Mouse (Mus musculus): ENCODE results near the gene Blm. TPM values are rescaled to one million over a fixed set of nuclear protein-coding genes. Genes with fewer than 3 reads are reported as not detected.
"Not testable (repeated sequence)": the region's sequence is repeated elsewhere in the genome, so short reads cannot be mapped to it uniquely, and the experiment has no call there.

Blm gene
- polyA plus RNA-seq, 1 experiment: 75.0 TPM

DNA sequence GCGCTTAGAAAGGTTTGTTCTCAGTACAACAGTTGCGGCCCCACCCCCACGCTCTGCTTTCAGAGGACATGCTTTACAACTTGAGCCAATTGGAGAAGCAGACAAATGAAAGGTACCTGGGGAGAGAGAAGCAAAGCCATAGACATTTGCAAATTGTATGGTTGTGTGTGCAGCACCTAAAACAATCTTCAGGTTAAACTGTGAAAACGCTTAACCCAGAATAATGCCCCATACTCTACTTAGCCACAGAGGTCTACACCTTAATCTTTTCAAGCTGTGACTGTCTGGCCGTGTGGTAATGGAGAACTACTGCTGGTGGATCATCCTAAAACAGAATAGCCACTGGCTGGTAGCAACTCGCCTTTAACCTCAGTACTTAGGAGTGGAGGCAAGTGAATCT, 8.2 kb downstream of the Blm start:
- no peak overlapping the region for H3K27ac ChIP-seq (ENCODE audit: control insufficient read depth, insufficient read depth, low read depth, low read length, poor library complexity)

GRCm38 (mm10) chr7:80512408-80513085, 22.4 kb downstream of the Blm start:
- TF ChIP-seq POLR2A (IDR thresholded peaks at IDR 0.05; ENCODE audit: borderline replicate concordance, control insufficient read depth, low read depth, low read length) (no peak), CTCF (IDR thresholded peaks at IDR 0.05; ENCODE audit: control insufficient read depth, insufficient read depth, low read length) (no peak)
- Histone ChIP-seq H3K27ac (ENCODE audit: control insufficient read depth, insufficient read depth, low read depth, low read length, poor library complexity) (no peak overlapping the region), H3K4me1 (ENCODE audit: control insufficient read depth, insufficient read depth, low read length) (no peaks in the 10 kb centered on the region; the same call in 1 of the 2 replicates), H3K4me3 (replicated peaks; ENCODE audit: control insufficient read depth, low read depth, low read length) (no peak overlapping the region)
- 90% methylated on average over 16 of the region's 16 CpGs for WGBS

More for the DNA sequence above, 8.2 kb downstream of the Blm start:
- no peak overlapping the region for H3K4me3 ChIP-seq (replicated peaks; ENCODE audit: control insufficient read depth, low read depth, low read length)
- no peak for TF ChIP-seq POLR2A (IDR thresholded peaks at IDR 0.05; ENCODE audit: borderline replicate concordance, control insufficient read depth, low read depth, low read length)
- TF ChIP-seq CTCF (IDR thresholded peaks at IDR 0.05; ENCODE audit: control insufficient read depth, insufficient read depth, low read length): no peak
- H3K4me1 ChIP-seq (ENCODE audit: control insufficient read depth, insufficient read depth, low read length): peaks cover 2% of the 10 kb centered on the region; the same call in 1 of the 2 replicates
- WGBS: 81% methylated on average over 6 of the region's 6 CpGs

DNA sequence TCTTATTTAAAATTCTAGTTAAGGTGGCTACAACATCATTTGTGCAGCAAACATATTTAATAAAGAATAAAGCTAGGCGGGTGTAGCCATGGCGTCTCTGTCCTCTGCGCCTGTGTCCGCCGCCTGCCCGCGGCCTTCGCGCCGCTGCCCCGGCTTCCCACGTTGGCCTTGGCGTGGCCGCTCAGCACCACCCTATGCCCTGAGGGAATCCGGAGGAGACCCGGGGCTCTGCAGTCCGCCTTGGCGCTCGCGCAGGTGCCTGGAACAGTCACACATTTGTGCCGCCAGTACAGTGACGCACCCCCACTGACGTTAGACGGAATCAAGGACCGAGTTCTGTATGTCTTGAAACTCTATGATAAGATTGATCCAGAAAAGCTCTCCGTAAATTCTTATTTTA, 27.2 kb downstream of the Blm start:
- not testable (repeated sequence) for H3K4me1 ChIP-seq (ENCODE audit: control insufficient read depth, insufficient read depth, low read length); H3K27ac ChIP-seq (ENCODE audit: control insufficient read depth, insufficient read depth, low read depth, low read length, poor library complexity); H3K4me3 ChIP-seq (replicated peaks; ENCODE audit: control insufficient read depth, low read depth, low read length)
- WGBS: 97% methylated on average over 26 of the region's 26 CpGs

DNA sequence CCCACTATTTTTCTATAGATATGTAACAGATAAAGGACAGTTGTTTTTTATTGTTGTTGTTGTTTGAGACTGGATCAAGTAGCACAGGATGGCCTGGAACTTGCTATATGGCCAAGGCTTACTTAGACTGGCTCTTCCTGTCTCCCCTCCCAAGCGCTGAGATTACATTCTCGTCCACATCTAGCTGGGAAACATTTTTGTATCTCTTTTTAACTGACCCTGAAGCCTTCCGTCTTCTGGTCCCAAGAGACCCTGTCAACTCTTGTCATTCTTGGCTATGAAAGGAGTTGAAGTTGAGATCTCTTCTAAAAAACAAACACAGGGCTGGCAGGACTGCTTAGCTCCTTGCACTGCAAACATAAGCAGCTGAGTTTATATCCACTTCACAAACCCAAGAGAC, 28.9 kb downstream of the Blm start:
- WGBS: 89% methylated on average over 3 of the region's 3 CpGs
- Histone ChIP-seq H3K4me3 (replicated peaks; ENCODE audit: control insufficient read depth, low read depth, low read length) (no peak overlapping the region), H3K27ac (ENCODE audit: control insufficient read depth, insufficient read depth, low read depth, low read length, poor library complexity) (no peak overlapping the region), H3K4me1 (ENCODE audit: control insufficient read depth, insufficient read depth, low read length) (peaks cover 1% of the 10 kb centered on the region; the same call in 1 of the 2 replicates)
- TF ChIP-seq POLR2A (IDR thresholded peaks at IDR 0.05; ENCODE audit: borderline replicate concordance, control insufficient read depth, low read depth, low read length) (no peak), CTCF (IDR thresholded peaks at IDR 0.05; ENCODE audit: control insufficient read depth, insufficient read depth, low read length) (no peak)

- Histone ChIP-seq H3K4me3 (replicated peaks; ENCODE audit: control insufficient read depth, low read depth, low read length) (no peak overlapping the region), H3K27ac (ENCODE audit: control insufficient read depth, insufficient read depth, low read depth, low read length, poor library complexity) (no peak overlapping the region), H3K4me1 (ENCODE audit: control insufficient read depth, insufficient read depth, low read length) (peaks cover 3% of the 10 kb centered on the region; the same call in 1 of the 2 replicates)
- WGBS: 93% methylated on average over 3 of the region's 3 CpGs
- TF ChIP-seq CTCF (IDR thresholded peaks at IDR 0.05; ENCODE audit: control insufficient read depth, insufficient read depth, low read length): no peak
- no peak for TF ChIP-seq POLR2A (IDR thresholded peaks at IDR 0.05; ENCODE audit: borderline replicate concordance, control insufficient read depth, low read depth, low read length)
Observed at GRCm38 (mm10) chr7:80504920-80505319, 30.0 kb downstream of the Blm start.

DNA sequence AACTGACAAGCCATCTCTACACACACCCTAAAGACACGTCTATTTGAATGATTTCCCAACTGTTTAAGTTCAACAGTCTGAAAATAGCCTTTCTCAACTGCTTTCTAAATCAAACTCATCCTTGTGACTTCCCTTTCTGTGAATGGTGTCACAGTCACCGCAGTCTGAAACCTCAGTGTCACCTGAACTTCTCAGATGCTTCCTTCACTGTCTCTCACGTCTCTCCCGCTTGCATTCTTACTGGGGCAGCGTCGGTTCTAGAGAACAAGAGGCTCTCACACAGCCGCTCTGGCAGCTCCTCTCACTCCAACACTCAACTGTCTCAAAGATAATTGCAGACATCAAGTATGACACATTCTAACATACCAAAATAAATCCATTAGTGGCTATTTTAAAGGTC, 33.9 kb downstream of the Blm start:
- Histone ChIP-seq H3K4me3 (replicated peaks; ENCODE audit: control insufficient read depth, low read depth, low read length) (no peak overlapping the region), H3K27ac (ENCODE audit: control insufficient read depth, insufficient read depth, low read depth, low read length, poor library complexity) (peak overlapping the region; percentile 61), H3K4me1 (ENCODE audit: control insufficient read depth, insufficient read depth, low read length) (peaks cover 5% of the 10 kb centered on the region)
- TF ChIP-seq POLR2A (IDR thresholded peaks at IDR 0.05; ENCODE audit: borderline replicate concordance, control insufficient read depth, low read depth, low read length): no peak
- no peak for TF ChIP-seq CTCF (IDR thresholded peaks at IDR 0.05; ENCODE audit: control insufficient read depth, insufficient read depth, low read length)
- WGBS: 29% methylated on average over 7 of the region's 7 CpGs

- Histone ChIP-seq H3K4me1 (ENCODE audit: control insufficient read depth, insufficient read depth, low read length) (peaks cover 5% of the 10 kb centered on the region), H3K27ac (ENCODE audit: control insufficient read depth, insufficient read depth, low read depth, low read length, poor library complexity) (peak overlapping the region; percentile 18; the same call in 1 of the 2 replicates), H3K4me3 (replicated peaks; ENCODE audit: control insufficient read depth, low read depth, low read length) (no peak overlapping the region)
- TF ChIP-seq POLR2A (IDR thresholded peaks at IDR 0.05; ENCODE audit: borderline replicate concordance, control insufficient read depth, low read depth, low read length) (no peak), CTCF (IDR thresholded peaks at IDR 0.05; ENCODE audit: control insufficient read depth, insufficient read depth, low read length) (no peak)
Observed at GRCm38 (mm10) chr7:80500099-80500498, 34.8 kb downstream of the Blm start.

DNA sequence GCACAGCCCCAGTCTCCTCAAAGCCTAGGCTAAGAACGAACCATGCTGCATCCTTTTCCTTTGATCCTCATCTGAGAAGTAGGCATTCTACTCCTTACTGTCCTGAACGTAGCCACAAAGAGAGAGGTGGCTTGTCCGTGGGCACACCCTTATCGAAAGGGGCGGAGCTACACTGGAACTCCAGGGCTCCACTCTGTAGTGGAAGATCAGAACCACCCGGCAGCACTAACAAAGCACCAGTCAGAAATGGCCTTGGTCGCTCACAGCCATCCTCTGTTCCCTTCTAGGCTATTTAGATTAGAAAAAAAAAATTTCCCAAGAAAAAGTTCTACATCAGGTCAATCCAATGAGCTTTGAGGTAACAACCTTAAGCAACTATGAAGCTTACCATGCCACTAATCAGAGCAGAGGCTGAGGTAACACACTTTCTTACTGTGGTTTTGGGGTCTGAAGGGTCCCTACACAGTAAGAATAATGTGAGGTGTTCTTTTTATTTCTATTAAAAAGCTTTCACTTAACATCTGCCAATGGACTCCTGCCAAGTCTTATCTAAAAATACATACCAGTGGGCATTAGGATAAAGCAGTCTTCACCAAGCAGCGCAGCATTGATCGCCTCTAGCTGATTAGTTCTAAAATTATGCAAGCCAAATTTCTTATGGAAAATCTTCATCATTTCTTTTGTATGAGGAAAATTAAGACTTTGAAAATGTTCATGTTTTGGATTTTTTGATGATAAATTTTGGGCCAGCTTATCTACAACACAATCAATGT, 35.5 kb downstream of the Blm start:
- H3K27ac ChIP-seq (ENCODE audit: control insufficient read depth, insufficient read depth, low read depth, low read length, poor library complexity): no peak overlapping the region
- no peak for TF ChIP-seq POLR2A (IDR thresholded peaks at IDR 0.05; ENCODE audit: borderline replicate concordance, control insufficient read depth, low read depth, low read length)
- whole genome bisulfite sequencing: 65% methylated on average over 9 of the region's 9 CpGs

More for the DNA sequence above, 35.5 kb downstream of the Blm start:
- Histone ChIP-seq H3K4me3 (replicated peaks; ENCODE audit: control insufficient read depth, low read depth, low read length) (no peak overlapping the region), H3K4me1 (ENCODE audit: control insufficient read depth, insufficient read depth, low read length) (peaks cover 3% of the 10 kb centered on the region)
